Mouse (Mus musculus) kidney, embryonic 14.5 days (tissue): ENCODE measurements around the gene Stk11ip. TPM values are rescaled to one million over a fixed set of nuclear protein-coding genes. Genes with fewer than 3 reads are reported as not detected.

Experiments used
- ATAC-seq: fragments of 200-750 bp; cut with Nextera tagmentation; 2 replicates; pipeline ENCODE4 v1.8.0; 2017; ENCODE audit warnings: moderate number of reproducible peaks, mild to moderate bottlenecking, moderate TSS enrichment, moderate library complexity; ENCODE audit not compliant: low FRiP score, low TSS enrichment
- H3K27ac ChIP-seq: fragments of 300-500 bp; sonication (generic); 2 replicates; pipeline ENCODE4 v1.5.1; 2014; ENCODE audit warnings: low read depth, mild to moderate bottlenecking, low read length, moderate library complexity, mixed read lengths
- H3K27me3 ChIP-seq: fragments of 300-500 bp; sonication (generic); 2 replicates; pipeline ENCODE4 v1.6.1; 2014; ENCODE audit warnings: mild to moderate bottlenecking, low read length; ENCODE audit not compliant: control insufficient read depth, insufficient read depth
- H3K36me3 ChIP-seq: fragments of 300-500 bp; sonication (generic); 2 replicates; pipeline ENCODE4 v1.6.1; 2014; ENCODE audit warnings: low read length, mixed read lengths; ENCODE audit not compliant: control insufficient read depth, insufficient read depth
- H3K4me1 ChIP-seq: fragments of 300-500 bp; sonication (generic); 2 replicates; pipeline ENCODE4 v1.6.1; 2014; ENCODE audit warnings: low read length, mixed read lengths; ENCODE audit not compliant: control insufficient read depth, insufficient read depth
- H3K4me2 ChIP-seq: fragments of 300-500 bp; sonication (generic); replicated peaks from 2 replicates; pipeline ENCODE4 v1.6.1; 2014; ENCODE audit warnings: low read depth, mild to moderate bottlenecking, low read length
- H3K4me3 ChIP-seq: fragments of 300-500 bp; sonication (generic); 2 replicates; pipeline ENCODE4 v1.5.1; 2014; ENCODE audit warnings: mild to moderate bottlenecking, low read length
- H3K9ac ChIP-seq: fragments of 300-500 bp; sonication (generic); 2 replicates; pipeline ENCODE4 v1.6.1; 2014; ENCODE audit warnings: low read depth, mild to moderate bottlenecking, low read length, moderate library complexity
- H3K9me3 ChIP-seq: fragments of 300-500 bp; sonication (generic); 2 replicates; pipeline ENCODE4 v1.6.1; 2016; ENCODE audit warnings: low read length; ENCODE audit not compliant: control insufficient read depth
- WGBS: fragments of 180-500 bp; shearing (Covaris S2); extraction: QIAGEN DNeasy Blood & Tissue Kit; methylation state at CpG from one replicate; pipeline ENCODE4 v1.1.7; 2014; 5-methylcytosine and 5-hydroxymethylcytosine counted together
- polyA plus RNA-seq: library from polyadenylated mRNA; unstranded; fragments of >200 nt; fragmentation: Nextera tagmentation; extraction: Ambion mirVana; gene quantifications from 2 replicates; pipeline ENCODE4 v1.2.1, GENCODE M21; 2014

Gene Stk11ip
- polyA plus RNA-seq, 1 experiment from 2014 or later = 22.0 TPM

- peaks cover 40% of the 10 kb centered on the region for H3K4me1 ChIP-seq
- H3K36me3 ChIP-seq = no peaks in the 10 kb centered on the region
- 63% methylated on average over 20 of the region's 20 CpGs for WGBS
- H3K9ac ChIP-seq = no peak overlapping the region
- no peak overlapping the region for H3K4me2 ChIP-seq
- no peaks in the 10 kb centered on the region for H3K9me3 ChIP-seq
- no peak overlapping the region; the same call in 1 of the 2 replicates for H3K27ac ChIP-seq
- H3K4me3 ChIP-seq = no peak overlapping the region
- H3K27me3 ChIP-seq = no peaks in the 10 kb centered on the region
- ATAC-seq = no peak
These were observed 11.7 kb upstream of the Stk11ip start for GRCm38 (mm10) chr1:75509586-75509985.

- no peaks in the 10 kb centered on the region for H3K9me3 ChIP-seq
- H3K4me1 ChIP-seq = peaks cover 36% of the 10 kb centered on the region
- no peak overlapping the region; the same call in 1 of the 2 replicates for H3K27ac ChIP-seq
- H3K36me3 ChIP-seq = no peaks in the 10 kb centered on the region
- H3K27me3 ChIP-seq = no peaks in the 10 kb centered on the region
- H3K4me3 ChIP-seq = no peak overlapping the region
- no peak overlapping the region for H3K9ac ChIP-seq
- H3K4me2 ChIP-seq = no peak overlapping the region
- 74% methylated on average over 5 of the region's 5 CpGs for WGBS
- no peak for ATAC-seq
These were observed 11.2 kb upstream of the Stk11ip start for GRCm38 (mm10) chr1:75510154-75510553.

DNA sequence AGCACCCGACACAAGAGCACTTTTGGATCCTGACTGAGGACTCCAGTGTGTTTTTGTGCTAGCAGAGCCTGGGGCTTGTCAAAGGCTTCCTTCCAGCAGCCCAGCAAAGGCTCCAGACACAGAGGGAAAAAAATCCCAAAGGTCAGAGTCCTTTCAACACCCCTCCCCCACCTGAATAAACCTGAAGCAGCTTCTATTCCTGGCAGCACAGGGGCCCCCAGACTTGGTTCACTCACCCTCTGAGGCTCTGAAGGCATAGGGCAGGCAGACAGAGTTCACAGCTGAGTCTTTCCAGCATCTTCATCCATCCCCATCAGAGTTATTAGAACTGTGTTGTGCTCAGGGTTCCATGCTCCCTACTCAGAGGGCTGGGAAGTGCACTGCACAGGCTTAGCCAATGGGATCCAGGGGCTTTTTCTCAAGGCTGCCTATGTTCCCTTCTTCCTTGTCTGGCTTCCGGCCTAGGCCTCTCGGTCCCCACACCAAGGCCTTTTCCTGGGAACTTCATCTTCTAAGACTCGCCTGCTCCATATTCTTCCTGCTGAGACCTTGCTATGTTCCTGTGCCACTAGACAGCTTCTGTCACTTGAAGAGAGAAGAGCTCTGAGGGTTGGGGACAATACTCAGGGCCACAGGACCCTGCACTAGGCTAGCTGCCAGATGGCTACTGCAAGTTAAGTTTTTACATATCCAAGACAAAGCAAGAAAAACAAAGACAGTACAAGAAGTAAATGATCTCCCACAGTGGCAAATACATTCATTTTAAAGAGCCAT, 9.7 kb upstream of the Stk11ip start:
- Histone ChIP-seq H3K27ac (peak overlapping the region; percentile 27; the same call in 1 of the 2 replicates), H3K4me3 (no peak overlapping the region), H3K27me3 (no peaks in the 10 kb centered on the region), H3K4me1 (peaks cover 33% of the 10 kb centered on the region), H3K9me3 (no peaks in the 10 kb centered on the region), H3K4me2 (no peak overlapping the region), H3K9ac (no peak overlapping the region), H3K36me3 (no peaks in the 10 kb centered on the region)
- no peak for ATAC-seq
- 60% methylated on average over 4 of the region's 4 CpGs for WGBS

DNA sequence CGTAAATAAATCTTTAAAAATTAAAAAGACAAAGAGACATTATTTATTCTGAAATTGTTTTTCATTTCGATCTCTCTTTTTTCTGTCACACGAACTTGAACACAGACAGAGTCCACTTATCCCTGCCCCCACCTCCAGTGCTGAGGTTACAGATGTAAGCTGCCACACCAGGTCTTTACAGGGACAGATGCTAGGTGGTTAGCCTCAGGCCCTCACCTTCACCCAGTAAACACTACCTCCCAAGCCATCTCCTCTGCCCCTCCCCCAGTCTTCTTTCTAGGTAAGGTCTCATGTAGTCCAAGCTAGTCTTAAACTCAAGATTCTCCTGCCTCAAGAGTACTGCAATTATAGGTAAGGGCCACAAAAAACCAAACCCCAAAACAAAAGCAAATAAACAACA, 8.8 kb upstream of the Stk11ip start:
- no peaks in the 10 kb centered on the region for H3K27me3 ChIP-seq
- H3K9ac ChIP-seq = no peak overlapping the region
- no peaks in the 10 kb centered on the region for H3K9me3 ChIP-seq
- H3K27ac ChIP-seq = no peak overlapping the region
- no peak overlapping the region for H3K4me2 ChIP-seq
- ATAC-seq = no peak
- H3K36me3 ChIP-seq = no peaks in the 10 kb centered on the region
- WGBS = 93% methylated on average over 3 of the region's 3 CpGs
- peaks cover 24% of the 10 kb centered on the region for H3K4me1 ChIP-seq
- no peak overlapping the region for H3K4me3 ChIP-seq

GRCm38 (mm10) chr1:75516703-75517380, 4.5 kb upstream of the Stk11ip start:
- Histone ChIP-seq H3K9ac (no peak overlapping the region), H3K4me3 (no peak overlapping the region), H3K27me3 (no peaks in the 10 kb centered on the region), H3K27ac (no peak overlapping the region), H3K36me3 (no peaks in the 10 kb centered on the region), H3K4me1 (peaks cover 9% of the 10 kb centered on the region), H3K9me3 (no peaks in the 10 kb centered on the region), H3K4me2 (no peak overlapping the region)
- 78% methylated on average over 15 of the region's 15 CpGs for WGBS
- no peak for ATAC-seq

- Histone ChIP-seq H3K9me3 (no peaks in the 10 kb centered on the region), H3K4me1 (peaks cover 10% of the 10 kb centered on the region; the same call in 1 of the 2 replicates), H3K27me3 (no peaks in the 10 kb centered on the region), H3K27ac (peak overlapping the region; percentile 62; the same call in 1 of the 2 replicates), H3K9ac (no peak overlapping the region), H3K36me3 (no peaks in the 10 kb centered on the region), H3K4me3 (no peak overlapping the region), H3K4me2 (no peak overlapping the region)
- WGBS = 53% methylated on average over 4 of the region's 4 CpGs
- ATAC-seq = no peak
These were observed 3.3 kb upstream of the Stk11ip start for GRCm38 (mm10) chr1:75517984-75518383.

GRCm38 (mm10) chr1:75518427-75518826, 2.9 kb upstream of the Stk11ip start:
- H3K4me2 ChIP-seq = no peak overlapping the region
- no peaks in the 10 kb centered on the region for H3K27me3 ChIP-seq
- no peak overlapping the region for H3K4me3 ChIP-seq
- no peaks in the 10 kb centered on the region for H3K36me3 ChIP-seq
- WGBS = 97% methylated on average over 4 of the region's 4 CpGs
- peak overlapping the region; percentile 62; the same call in 1 of the 2 replicates for H3K27ac ChIP-seq
- H3K9ac ChIP-seq = no peak overlapping the region
- H3K9me3 ChIP-seq = no peaks in the 10 kb centered on the region
- H3K4me1 ChIP-seq = peaks cover 10% of the 10 kb centered on the region; the same call in 1 of the 2 replicates
- ATAC-seq = no peak

GRCm38 (mm10) chr1:75519576-75519975, 1.8 kb upstream of the Stk11ip start:
- no peak overlapping the region for H3K4me3 ChIP-seq
- no peaks in the 10 kb centered on the region for H3K36me3 ChIP-seq
- WGBS = 52% methylated on average over 5 of the region's 5 CpGs
- H3K27ac ChIP-seq = peak overlapping the region; percentile 99; the same call in 1 of the 2 replicates
- H3K27me3 ChIP-seq = no peaks in the 10 kb centered on the region
- H3K9me3 ChIP-seq = no peaks in the 10 kb centered on the region
- H3K4me1 ChIP-seq = peaks cover 10% of the 10 kb centered on the region; the same call in 1 of the 2 replicates
- H3K9ac ChIP-seq = no peak overlapping the region
- no peak for ATAC-seq
- no peak overlapping the region for H3K4me2 ChIP-seq

GRCm38 (mm10) chr1:75524679-75525078, 3.4 kb downstream of the Stk11ip start:
- Histone ChIP-seq H3K27ac (no peak overlapping the region), H3K27me3 (no peaks in the 10 kb centered on the region), H3K36me3 (peaks cover 37% of the 10 kb centered on the region), H3K9me3 (no peaks in the 10 kb centered on the region), H3K9ac (no peak overlapping the region), H3K4me2 (no peak overlapping the region), H3K4me1 (peaks cover 10% of the 10 kb centered on the region; the same call in 1 of the 2 replicates), H3K4me3 (no peak overlapping the region)
- no peak for ATAC-seq
- 92% methylated on average over 7 of the region's 7 CpGs for WGBS
